Mouse (Mus musculus): Measurements from ENCODE around the gene Ppp1r12c. TPM values are rescaled to one million over a fixed set of nuclear protein-coding genes. Genes with fewer than 3 reads are reported as not detected.

The Ppp1r12c gene
- polyA plus RNA-seq, 1 experiment, result 68.7 TPM

DNA sequence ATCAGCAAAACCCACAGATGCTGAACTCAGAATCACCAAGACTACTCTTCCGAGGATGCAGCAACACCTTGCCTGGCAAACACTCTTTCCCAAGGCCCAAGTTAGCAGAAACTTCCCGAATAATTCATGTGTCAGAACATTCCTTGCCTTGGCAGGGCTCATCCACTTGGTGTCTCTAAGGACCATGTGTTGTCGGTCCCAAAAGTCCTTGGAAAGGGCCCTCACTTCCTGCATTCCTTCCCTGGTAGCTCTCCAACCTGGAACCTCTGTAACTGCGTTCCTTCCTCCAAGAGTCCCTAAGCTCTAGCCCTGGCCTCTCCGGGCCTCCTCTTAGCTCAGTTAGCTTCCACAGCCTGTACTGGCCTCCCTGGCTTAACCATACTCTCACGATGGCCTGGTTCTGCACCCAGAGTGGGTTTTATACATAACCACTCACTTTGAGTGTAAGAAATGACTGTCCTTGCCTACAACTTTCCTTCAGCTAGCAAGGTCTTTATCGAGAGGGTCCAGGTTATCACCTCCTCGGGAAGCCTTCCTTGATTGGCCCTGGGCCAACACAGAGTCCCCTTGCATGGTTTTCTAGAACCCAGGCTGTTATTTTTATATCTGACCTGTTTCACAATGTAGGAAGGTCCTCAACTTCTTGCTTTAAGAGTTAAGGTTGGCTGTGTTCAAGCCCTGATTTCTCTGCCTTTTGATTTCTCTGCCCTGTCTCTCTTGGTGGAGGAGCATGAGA is 10.2 kb upstream of the Ppp1r12c start:
- no peaks in the 10 kb centered on the region for H3K9me3 ChIP-seq (replicated peaks; ENCODE audit: control insufficient read depth, insufficient read depth, low read length, poor library complexity, severe bottlenecking)
- no peaks in the 10 kb centered on the region for H3K27me3 ChIP-seq (ENCODE audit: control insufficient read depth, insufficient read depth, low read length, poor library complexity, severe bottlenecking)
- H3K9ac ChIP-seq (ENCODE audit: low read depth, poor library complexity, severe bottlenecking), result no peak overlapping the region
- no peak overlapping the region for H3K4me3 ChIP-seq (ENCODE audit: low read depth, low read length)
- H3K4me1 ChIP-seq (ENCODE audit: control insufficient read depth, insufficient read depth, low read length), result peaks cover 2% of the 10 kb centered on the region
- H3K27ac ChIP-seq (ENCODE audit: insufficient read depth, low read length), result no peak overlapping the region
- no peaks in the 10 kb centered on the region for H3K36me3 ChIP-seq (ENCODE audit: control insufficient read depth, insufficient read depth, low read length, poor library complexity, severe bottlenecking)
- TF ChIP-seq EP300 (IDR thresholded peaks at IDR 0.05; ENCODE audit: insufficient read depth, low read depth, low read length), result no peak
- TF ChIP-seq POLR2A (IDR thresholded peaks at IDR 0.05; ENCODE audit: insufficient read depth, low read length), result no peak
- TF ChIP-seq CTCF (IDR thresholded peaks at IDR 0.05; ENCODE audit: low read depth, low read length), result no peak

DNA sequence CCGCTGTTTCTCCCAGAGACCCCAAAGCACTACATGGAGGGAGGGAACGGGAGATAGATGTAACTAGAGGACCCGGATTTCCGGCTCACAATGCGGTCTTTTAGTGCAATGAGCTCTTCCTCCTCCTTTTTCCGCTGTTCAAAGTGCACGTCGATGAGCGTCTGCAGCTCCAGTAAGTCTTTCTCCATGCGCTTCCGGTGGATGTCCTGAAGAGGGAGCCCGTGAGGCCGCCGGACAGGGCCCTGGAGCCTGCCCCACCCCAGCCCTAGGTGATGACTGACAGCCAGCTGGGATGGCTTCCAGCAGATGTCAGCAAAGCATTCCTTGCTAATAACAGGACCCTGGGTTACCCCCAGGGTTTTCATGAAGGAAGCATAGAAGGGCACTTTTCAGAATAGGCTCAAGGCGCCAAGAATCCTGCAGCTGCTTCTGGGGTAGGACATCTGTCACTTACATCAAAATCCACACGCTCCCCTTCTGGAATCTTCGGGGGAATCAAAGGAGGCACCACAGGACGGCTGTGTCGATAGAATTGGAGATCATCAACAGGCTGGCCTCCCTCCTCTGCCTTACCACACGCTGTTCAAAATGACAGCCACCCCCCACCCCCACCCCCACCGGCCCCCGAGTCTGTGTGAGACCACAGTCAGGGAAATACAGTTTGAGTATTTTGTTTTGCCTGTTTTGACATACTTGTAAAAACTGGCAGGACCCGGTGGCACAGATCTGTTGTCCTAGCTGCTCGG is 8.6 kb upstream of the Ppp1r12c start:
- TF ChIP-seq CTCF (IDR thresholded peaks at IDR 0.05; ENCODE audit: low read depth, low read length) (peak; percentile 84), EP300 (IDR thresholded peaks at IDR 0.05; ENCODE audit: insufficient read depth, low read depth, low read length) (0 out of 2 replicates have a peak, but pooled peaks have one; percentile 13), POLR2A (IDR thresholded peaks at IDR 0.05; ENCODE audit: insufficient read depth, low read length) (no peak)
- Histone ChIP-seq H3K9ac (ENCODE audit: low read depth, poor library complexity, severe bottlenecking) (0 out of 2 replicates have a peak overlapping the region, but pooled peaks have one; percentile 15), H3K9me3 (replicated peaks; ENCODE audit: control insufficient read depth, insufficient read depth, low read length, poor library complexity, severe bottlenecking) (no peaks in the 10 kb centered on the region), H3K27me3 (ENCODE audit: control insufficient read depth, insufficient read depth, low read length, poor library complexity, severe bottlenecking) (no peaks in the 10 kb centered on the region), H3K4me1 (ENCODE audit: control insufficient read depth, insufficient read depth, low read length) (no peaks in the 10 kb centered on the region), H3K4me3 (ENCODE audit: low read depth, low read length) (peak overlapping the region; percentile 42), H3K27ac (ENCODE audit: insufficient read depth, low read length) (no peak overlapping the region), H3K36me3 (ENCODE audit: control insufficient read depth, insufficient read depth, low read length, poor library complexity, severe bottlenecking) (no peaks in the 10 kb centered on the region)

DNA sequence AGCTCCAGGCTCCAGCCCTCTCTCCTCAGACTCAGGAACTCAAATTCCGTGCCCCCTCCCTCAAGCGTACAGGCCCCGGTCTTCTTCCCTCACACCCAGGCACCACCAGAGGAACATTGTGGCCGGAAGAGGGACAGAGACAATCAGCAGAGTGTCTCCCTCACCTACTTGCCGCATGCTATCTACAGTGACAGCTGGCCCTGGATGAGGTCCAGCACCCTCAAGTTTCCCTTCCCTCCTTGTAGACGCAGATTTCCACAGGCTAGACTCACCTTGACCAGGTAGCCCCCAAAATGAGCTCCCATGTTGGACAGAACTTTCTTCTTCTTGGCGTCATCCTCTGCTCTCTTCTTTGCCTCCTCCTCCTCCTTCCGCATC is 7.2 kb upstream of the Ppp1r12c start:
- TF ChIP-seq EP300 (IDR thresholded peaks at IDR 0.05; ENCODE audit: insufficient read depth, low read depth, low read length) (no peak), CTCF (IDR thresholded peaks at IDR 0.05; ENCODE audit: low read depth, low read length) (no peak), POLR2A (IDR thresholded peaks at IDR 0.05; ENCODE audit: insufficient read depth, low read length) (no peak)
- Histone ChIP-seq H3K4me3 (ENCODE audit: low read depth, low read length) (no peak overlapping the region), H3K27me3 (ENCODE audit: control insufficient read depth, insufficient read depth, low read length, poor library complexity, severe bottlenecking) (no peaks in the 10 kb centered on the region), H3K36me3 (ENCODE audit: control insufficient read depth, insufficient read depth, low read length, poor library complexity, severe bottlenecking) (no peaks in the 10 kb centered on the region), H3K27ac (ENCODE audit: insufficient read depth, low read length) (no peak overlapping the region), H3K4me1 (ENCODE audit: control insufficient read depth, insufficient read depth, low read length) (no peaks in the 10 kb centered on the region), H3K9ac (ENCODE audit: low read depth, poor library complexity, severe bottlenecking) (no peak overlapping the region), H3K9me3 (replicated peaks; ENCODE audit: control insufficient read depth, insufficient read depth, low read length, poor library complexity, severe bottlenecking) (no peaks in the 10 kb centered on the region)

DNA sequence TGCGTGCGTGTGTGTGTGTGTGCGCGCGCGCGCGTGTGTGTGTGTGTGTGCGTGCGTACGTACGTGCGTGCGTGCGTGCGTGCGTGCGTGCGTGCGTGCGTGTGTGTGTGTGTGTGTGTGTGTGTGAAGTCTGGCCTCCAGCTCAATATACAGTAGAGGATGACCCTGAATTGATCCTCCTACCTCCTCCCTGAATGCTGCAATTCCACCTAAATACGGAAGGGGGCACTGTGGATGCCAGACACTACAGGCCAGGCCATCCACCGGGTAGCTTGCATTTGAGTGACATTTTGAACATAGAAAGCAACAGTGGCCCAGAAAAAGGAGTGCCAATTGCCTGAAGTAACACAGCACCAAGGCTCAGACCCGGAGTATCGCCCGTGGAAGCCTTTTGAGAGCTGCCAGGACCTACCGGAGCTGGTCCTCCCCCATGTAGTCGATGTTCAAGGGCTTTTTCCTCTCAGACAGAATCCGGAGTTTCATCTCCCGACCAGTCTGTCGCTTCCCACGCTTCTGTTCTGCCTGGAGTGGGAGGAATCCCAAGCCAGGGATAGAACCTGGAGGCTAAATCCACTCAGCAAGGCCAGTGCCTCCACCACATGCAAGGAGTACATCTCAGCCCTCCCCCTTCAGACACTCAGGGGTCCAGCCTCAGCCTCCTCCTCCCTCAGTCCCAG is 6.7 kb upstream of the Ppp1r12c start:
- Histone ChIP-seq H3K9ac (ENCODE audit: low read depth, poor library complexity, severe bottlenecking) (no peak overlapping the region), H3K27ac (ENCODE audit: insufficient read depth, low read length) (no peak overlapping the region), H3K36me3 (ENCODE audit: control insufficient read depth, insufficient read depth, low read length, poor library complexity, severe bottlenecking) (no peaks in the 10 kb centered on the region), H3K4me1 (ENCODE audit: control insufficient read depth, insufficient read depth, low read length) (no peaks in the 10 kb centered on the region), H3K9me3 (replicated peaks; ENCODE audit: control insufficient read depth, insufficient read depth, low read length, poor library complexity, severe bottlenecking) (no peaks in the 10 kb centered on the region), H3K27me3 (ENCODE audit: control insufficient read depth, insufficient read depth, low read length, poor library complexity, severe bottlenecking) (no peaks in the 10 kb centered on the region), H3K4me3 (ENCODE audit: low read depth, low read length) (peak overlapping the region; percentile 35)
- TF ChIP-seq POLR2A (IDR thresholded peaks at IDR 0.05; ENCODE audit: insufficient read depth, low read length) (no peak), CTCF (IDR thresholded peaks at IDR 0.05; ENCODE audit: low read depth, low read length) (peak; percentile 66)

DNA sequence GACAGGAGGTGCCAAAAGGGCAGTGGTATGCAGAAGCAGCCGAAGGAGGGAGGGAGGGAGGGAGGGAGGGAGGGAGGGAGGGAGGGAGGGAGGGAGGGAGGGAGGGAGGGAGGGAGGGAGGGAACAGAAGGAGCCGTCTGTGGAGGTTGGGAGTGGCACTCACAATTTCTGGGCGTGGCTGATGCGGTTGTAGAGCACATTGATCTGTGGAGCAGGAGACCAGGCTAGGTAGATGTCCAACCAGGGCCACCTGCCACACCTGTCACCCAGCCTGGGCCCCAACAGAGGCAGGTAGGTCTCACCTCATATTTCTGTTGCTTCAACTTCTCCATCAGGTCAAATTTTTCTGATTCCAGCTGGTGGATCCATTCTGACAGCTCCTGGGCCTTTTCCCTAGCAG is 5.7 kb upstream of the Ppp1r12c start:
- no peaks in the 10 kb centered on the region for H3K27me3 ChIP-seq (ENCODE audit: control insufficient read depth, insufficient read depth, low read length, poor library complexity, severe bottlenecking)
- no peaks in the 10 kb centered on the region for H3K9me3 ChIP-seq (replicated peaks; ENCODE audit: control insufficient read depth, insufficient read depth, low read length, poor library complexity, severe bottlenecking)
- no peaks in the 10 kb centered on the region for H3K36me3 ChIP-seq (ENCODE audit: control insufficient read depth, insufficient read depth, low read length, poor library complexity, severe bottlenecking)
- no peak overlapping the region for H3K4me3 ChIP-seq (ENCODE audit: low read depth, low read length)
- no peak overlapping the region for H3K9ac ChIP-seq (ENCODE audit: low read depth, poor library complexity, severe bottlenecking)
- no peaks in the 10 kb centered on the region for H3K4me1 ChIP-seq (ENCODE audit: control insufficient read depth, insufficient read depth, low read length)
- H3K27ac ChIP-seq (ENCODE audit: insufficient read depth, low read length), result no peak overlapping the region
- TF ChIP-seq CTCF (IDR thresholded peaks at IDR 0.05; ENCODE audit: low read depth, low read length), result no peak
- TF ChIP-seq EP300 (IDR thresholded peaks at IDR 0.05; ENCODE audit: insufficient read depth, low read depth, low read length), result no peak
- TF ChIP-seq POLR2A (IDR thresholded peaks at IDR 0.05; ENCODE audit: insufficient read depth, low read length), result no peak

All from ES-Bruce4 (cell line).